Mouse (Mus musculus): ENCODE results near the gene Tssk4. TPM values are rescaled to one million over a fixed set of nuclear protein-coding genes. Genes with fewer than 3 reads are reported as not detected.

Gene Tssk4
- total and polyA plus RNA-seq, 2 experiments: 0.09 to 0.18 TPM

- TF ChIP-seq CTCF (IDR thresholded peaks at IDR 0.05; ENCODE audit: low read depth, low read length): no peak
- no peak for TF ChIP-seq POLR2A (IDR thresholded peaks at IDR 0.05; ENCODE audit: extremely low read depth, insufficient read depth, low read length)
- H3K27ac ChIP-seq (replicated peaks; ENCODE audit: insufficient read depth, low read depth, low read length): no peak overlapping the region
- no peak overlapping the region for H3K9ac ChIP-seq (ENCODE audit: low read depth, low read length)
- H3K36me3 ChIP-seq (ENCODE audit: control insufficient read depth, insufficient read depth, low read length): peaks cover 35% of the 10 kb centered on the region
- DNase-seq (ENCODE audit: extremely low read depth, low read depth, low spot score): no peak
- WGBS: 98% methylated on average over 6 of the region's 6 CpGs
- peaks cover 14% of the 10 kb centered on the region for H3K4me1 ChIP-seq (ENCODE audit: control insufficient read depth, insufficient read depth, low read length)
- H3K4me3 ChIP-seq (ENCODE audit: insufficient read depth, low read depth, low read length): no peak overlapping the region
- H3K27me3 ChIP-seq (ENCODE audit: control insufficient read depth, insufficient read depth, low read length): no peaks in the 10 kb centered on the region
- no peaks in the 10 kb centered on the region; the same call in 1 of the 2 replicates for H3K79me2 ChIP-seq (ENCODE audit: control insufficient read depth, insufficient read depth, low read length)
Measured at GRCm38 (mm10) chr14:55608339-55608738, 41.6 kb upstream of the Tssk4 start.

GRCm38 (mm10) chr14:55613346-55613745, 36.6 kb upstream of the Tssk4 start:
- no peak overlapping the region for H3K27ac ChIP-seq (replicated peaks; ENCODE audit: insufficient read depth, low read depth, low read length)
- 71% methylated on average over 6 of the region's 6 CpGs for WGBS
- no peak overlapping the region for H3K9ac ChIP-seq (ENCODE audit: low read depth, low read length)

GRCm38 (mm10) chr14:55614565-55615178, 35.3 kb upstream of the Tssk4 start:
- WGBS: 95% methylated on average over 7 of the region's 7 CpGs
- Histone ChIP-seq H3K36me3 (ENCODE audit: control insufficient read depth, insufficient read depth, low read length) (peaks cover under 1% of the 10 kb centered on the region; the same call in 1 of the 2 replicates), H3K27me3 (ENCODE audit: control insufficient read depth, insufficient read depth, low read length) (no peaks in the 10 kb centered on the region), H3K27ac (replicated peaks; ENCODE audit: insufficient read depth, low read depth, low read length) (no peak overlapping the region), H3K79me2 (ENCODE audit: control insufficient read depth, insufficient read depth, low read length) (no peaks in the 10 kb centered on the region), H3K4me3 (ENCODE audit: insufficient read depth, low read depth, low read length) (no peak overlapping the region), H3K4me1 (ENCODE audit: control insufficient read depth, insufficient read depth, low read length) (peaks cover 3% of the 10 kb centered on the region; the same call in 1 of the 2 replicates), H3K9ac (ENCODE audit: low read depth, low read length) (no peak overlapping the region)
- TF ChIP-seq CTCF (IDR thresholded peaks at IDR 0.05; ENCODE audit: low read depth, low read length) (no peak), POLR2A (IDR thresholded peaks at IDR 0.05; ENCODE audit: extremely low read depth, insufficient read depth, low read length) (no peak)
- DNase-seq (ENCODE audit: extremely low read depth, low read depth, low spot score): no peak

More at GRCm38 (mm10) chr14:55613346-55613745, 36.6 kb upstream of the Tssk4 start:
- H3K36me3 ChIP-seq (ENCODE audit: control insufficient read depth, insufficient read depth, low read length): peaks cover 12% of the 10 kb centered on the region
- H3K4me3 ChIP-seq (ENCODE audit: insufficient read depth, low read depth, low read length): no peak overlapping the region
- H3K79me2 ChIP-seq (ENCODE audit: control insufficient read depth, insufficient read depth, low read length): no peaks in the 10 kb centered on the region
- H3K4me1 ChIP-seq (ENCODE audit: control insufficient read depth, insufficient read depth, low read length): peaks cover 3% of the 10 kb centered on the region; the same call in 1 of the 2 replicates
- no peak for TF ChIP-seq POLR2A (IDR thresholded peaks at IDR 0.05; ENCODE audit: extremely low read depth, insufficient read depth, low read length)
- no peak for TF ChIP-seq CTCF (IDR thresholded peaks at IDR 0.05; ENCODE audit: low read depth, low read length)
- no peaks in the 10 kb centered on the region for H3K27me3 ChIP-seq (ENCODE audit: control insufficient read depth, insufficient read depth, low read length)
- DNase-seq (ENCODE audit: extremely low read depth, low read depth, low spot score): no peak

GRCm38 (mm10) chr14:55615876-55616275, 34.1 kb upstream of the Tssk4 start:
- TF ChIP-seq POLR2A (IDR thresholded peaks at IDR 0.05; ENCODE audit: extremely low read depth, insufficient read depth, low read length) (no peak), CTCF (IDR thresholded peaks at IDR 0.05; ENCODE audit: low read depth, low read length) (no peak)
- 21% methylated on average over 2 of the region's 2 CpGs for WGBS
- no peaks in the 10 kb centered on the region for H3K36me3 ChIP-seq (ENCODE audit: control insufficient read depth, insufficient read depth, low read length)
- H3K4me3 ChIP-seq (ENCODE audit: insufficient read depth, low read depth, low read length): no peak overlapping the region
- no peak overlapping the region for H3K9ac ChIP-seq (ENCODE audit: low read depth, low read length)
- peaks cover 3% of the 10 kb centered on the region; the same call in 1 of the 2 replicates for H3K4me1 ChIP-seq (ENCODE audit: control insufficient read depth, insufficient read depth, low read length)
- H3K27me3 ChIP-seq (ENCODE audit: control insufficient read depth, insufficient read depth, low read length): no peaks in the 10 kb centered on the region
- DNase-seq (ENCODE audit: extremely low read depth, low read depth, low spot score): peak; percentile 81
- no peak overlapping the region; the same call in 1 of the 2 replicates for H3K27ac ChIP-seq (replicated peaks; ENCODE audit: insufficient read depth, low read depth, low read length)
- H3K79me2 ChIP-seq (ENCODE audit: control insufficient read depth, insufficient read depth, low read length): no peaks in the 10 kb centered on the region

GRCm38 (mm10) chr14:55616844-55617243, 33.1 kb upstream of the Tssk4 start:
- Histone ChIP-seq H3K9ac (ENCODE audit: low read depth, low read length) (no peak overlapping the region), H3K4me3 (ENCODE audit: insufficient read depth, low read depth, low read length) (no peak overlapping the region), H3K79me2 (ENCODE audit: control insufficient read depth, insufficient read depth, low read length) (no peaks in the 10 kb centered on the region), H3K27me3 (ENCODE audit: control insufficient read depth, insufficient read depth, low read length) (no peaks in the 10 kb centered on the region), H3K36me3 (ENCODE audit: control insufficient read depth, insufficient read depth, low read length) (no peaks in the 10 kb centered on the region), H3K27ac (replicated peaks; ENCODE audit: insufficient read depth, low read depth, low read length) (no peak overlapping the region), H3K4me1 (ENCODE audit: control insufficient read depth, insufficient read depth, low read length) (peaks cover 3% of the 10 kb centered on the region; the same call in 1 of the 2 replicates)
- DNase-seq (ENCODE audit: extremely low read depth, low read depth, low spot score): no peak
- whole genome bisulfite sequencing: 78% methylated on average over 2 of the region's 2 CpGs
- TF ChIP-seq CTCF (IDR thresholded peaks at IDR 0.05; ENCODE audit: low read depth, low read length) (no peak), POLR2A (IDR thresholded peaks at IDR 0.05; ENCODE audit: extremely low read depth, insufficient read depth, low read length) (no peak)

GRCm38 (mm10) chr14:55617822-55618221, 32.2 kb upstream of the Tssk4 start, which contains the start of gene Rec8:
Gene Rec8 (plus strand): TSS chr14:55618037.
- H3K27me3 ChIP-seq (ENCODE audit: control insufficient read depth, insufficient read depth, low read length): no peaks in the 10 kb centered on the region
- DNase-seq (ENCODE audit: extremely low read depth, low read depth, low spot score): peak; percentile 71
- H3K4me3 ChIP-seq (ENCODE audit: insufficient read depth, low read depth, low read length): peak within 1 kb of the TSS; percentile 5; the same call in 1 of the 2 replicates
- no peak within 1 kb of the TSS for H3K27ac ChIP-seq (replicated peaks; ENCODE audit: insufficient read depth, low read depth, low read length)
- no peak within 1 kb of the TSS for H3K9ac ChIP-seq (ENCODE audit: low read depth, low read length)
- peaks cover 3% of the 10 kb centered on the region; the same call in 1 of the 2 replicates for H3K4me1 ChIP-seq (ENCODE audit: control insufficient read depth, insufficient read depth, low read length)
- no peaks in the 10 kb centered on the region for H3K79me2 ChIP-seq (ENCODE audit: control insufficient read depth, insufficient read depth, low read length)
- WGBS: 21% methylated on average over 21 of the region's 21 CpGs
- TF ChIP-seq POLR2A (IDR thresholded peaks at IDR 0.05; ENCODE audit: extremely low read depth, insufficient read depth, low read length) (no peak), CTCF (IDR thresholded peaks at IDR 0.05; ENCODE audit: low read depth, low read length) (0 out of 2 replicates have a peak, but pooled peaks have one; percentile 4)
- no peaks in the 10 kb centered on the region for H3K36me3 ChIP-seq (ENCODE audit: control insufficient read depth, insufficient read depth, low read length)

Measured in liver, adult 2 months (tissue).